Comparison of ENCODE assay signal across 16 mouse cellular contexts in genomic region chr2:50264059-50264458, GRCm38 (mm10).
"Had no signal": no experiment of that assay in that cellular context is flagged by ENCODE, and none has a peak within 500 bp of the region (broad histone marks: within the 10 kb centered on the region; RNA-seq: fewer than 3 reads in every experiment).

No protein-coding gene starts in this region.

- H3K4me2 ChIP-seq: neural tube, embryonic 13.5 days; neural tube, embryonic 15.5 days; stomach, embryonic 15.5 days had no signal

- H3K27ac ChIP-seq: neural tube, embryonic 13.5 days; neural tube, embryonic 15.5 days; stomach, embryonic 15.5 days; stomach, postnatal 0 days had no signal

- H3K4me1 ChIP-seq: neural tube, embryonic 13.5 days; neural tube, embryonic 15.5 days; stomach, embryonic 15.5 days had no signal

- DNase-seq: retina, postnatal 1 day; right cerebral cortex, adult 18-20 months; right cerebral cortex, postnatal 14 days; right cerebral cortex, postnatal 25 days; right cerebral cortex, postnatal 4 days; spleen, adult 18-20 months; thymus, adult 18-20 months; thymus, adult 2 months; thymus, postnatal 14 days; thymus, postnatal 25 days; thymus, postnatal 36 days; thymus, postnatal 4 days had no signal

- H3K4me3 ChIP-seq: neural tube, embryonic 13.5 days; neural tube, embryonic 15.5 days; stomach, embryonic 15.5 days had no signal

- H3K9me3 ChIP-seq: neural tube, embryonic 13.5 days; neural tube, embryonic 15.5 days; stomach, embryonic 15.5 days had no signal

- H3K36me3 ChIP-seq: neural tube, embryonic 13.5 days; neural tube, embryonic 15.5 days; stomach, embryonic 15.5 days had no signal

- H3K9ac ChIP-seq: neural tube, embryonic 13.5 days; neural tube, embryonic 15.5 days; stomach, embryonic 15.5 days had no signal

- H3K27me3 ChIP-seq: neural tube, embryonic 13.5 days; neural tube, embryonic 15.5 days; stomach, embryonic 15.5 days had no signal
